Mouse (Mus musculus): ENCODE measurements around the gene Gal3st2b.
"Not testable (repeated sequence)": the region's sequence is repeated elsewhere in the genome, so short reads cannot be mapped to it uniquely, and the experiment has no call there.

Gal3st2b gene

GRCm38 (mm10) chr1:93978287-93978686 lies 60.2 kb downstream of the Gal3st2b start:
- not testable (repeated sequence) for DNase-seq (ENCODE audit: low read depth, low spot score)

- DNase-seq (ENCODE audit: low read depth, low spot score) = not testable (repeated sequence)
These were observed 62.8 kb downstream of the Gal3st2b start for GRCm38 (mm10) chr1:93980932-93981331.

- no peak for DNase-seq (ENCODE audit: low read depth, low spot score)
These were observed 68.1 kb downstream of the Gal3st2b start for GRCm38 (mm10) chr1:93986167-93986566.

GRCm38 (mm10) chr1:93988786-93989185 lies 70.7 kb downstream of the Gal3st2b start:
- no peak for DNase-seq (ENCODE audit: low read depth, low spot score)

- not testable (repeated sequence) for DNase-seq (ENCODE audit: low read depth, low spot score)
These were observed 72.1 kb downstream of the Gal3st2b start, which contains the start of gene Gal3st2c for GRCm38 (mm10) chr1:93990209-93990608. Gene Gal3st2c (plus strand): TSS chr1:93990509.

GRCm38 (mm10) chr1:93991068-93991467 lies 73.0 kb downstream of the Gal3st2b start:
- not testable (repeated sequence) for DNase-seq (ENCODE audit: low read depth, low spot score)

- DNase-seq (ENCODE audit: low read depth, low spot score) = not testable (repeated sequence)
These were observed 73.4 kb downstream of the Gal3st2b start for GRCm38 (mm10) chr1:93991491-93991890.
